Mouse (Mus musculus) CH12.LX (cell line): ENCODE data around the gene Catsper2. TPM values are rescaled to one million over a fixed set of nuclear protein-coding genes. Genes with fewer than 3 reads are reported as not detected.
A peak's percentile ranks its signal among the peaks of the same experiment; 100 is the strongest.

Experiments used
- DNase-seq: peaks from one replicate; pipeline ENCODE4 v3.0.0-alpha.2; 2013; ENCODE audit errors: extremely low read depth
- H3K27ac ChIP-seq: 2 replicates; pipeline ENCODE4 v1.5.1; 2012; ENCODE audit warnings: low read depth, mild to moderate bottlenecking, control low read depth, moderate library complexity; ENCODE audit not compliant: insufficient read depth
- H3K27me3 ChIP-seq: replicated peaks from 2 replicates; pipeline ENCODE3; 2012; ENCODE audit warnings: inconsistent platforms
- H3K36me3 ChIP-seq, 2 experiments: replicated peaks in 1 of 2; 2 replicates each; pipeline versions ENCODE3 to v1.6.1; 2012; ENCODE audit warnings: inconsistent platforms in 1 of 2, low read length in 1 of 2, mild to moderate bottlenecking in 1 of 2, mixed read lengths in 1 of 2, moderate library complexity in 1 of 2; ENCODE audit not compliant: control insufficient read depth in 1 of 2, insufficient read depth in 1 of 2
- H3K4me1 ChIP-seq, 2 experiments: 2 replicates each; pipeline ENCODE4 v1.6.1; 2012; ENCODE audit warnings: inconsistent platforms in 1 of 2, moderate library complexity in 1 of 2; ENCODE audit not compliant: insufficient read depth in 2 of 2, control insufficient read depth in 1 of 2
- H3K4me2 ChIP-seq: 2 replicates; pipeline ENCODE4 v1.6.1; 2012; ENCODE audit warnings: low read depth, mild to moderate bottlenecking, control low read depth; ENCODE audit not compliant: poor library complexity, insufficient read depth, severe bottlenecking
- H3K4me3 ChIP-seq, 3 experiments: fragments of 150-350 bp in 1 of 3; sonication (generic) in 1 of 3; replicated peaks in 1 of 3; 2 replicates each; pipeline versions ENCODE3 to v1.5.1; 2011 to 2012; ENCODE audit warnings: low read depth in 2 of 3, low read length in 2 of 3, mild to moderate bottlenecking in 2 of 3, moderate library complexity in 2 of 3, control low read depth in 1 of 3, improper control_type of control experiment in 1 of 3, inconsistent platforms in 1 of 3, mixed read lengths in 1 of 3; ENCODE audit not compliant: poor library complexity in 1 of 3
- H3K79me2 ChIP-seq: replicated peaks from 2 replicates; pipeline ENCODE4 v1.6.1; 2012; ENCODE audit warnings: mild to moderate bottlenecking, moderate library complexity; ENCODE audit not compliant: control insufficient read depth, poor library complexity, insufficient read depth, severe bottlenecking; ENCODE audit errors: extremely low read depth
- H3K9ac ChIP-seq: 2 replicates; pipeline ENCODE4 v1.6.1; 2012; ENCODE audit warnings: low read depth, mild to moderate bottlenecking, control low read depth, moderate library complexity; ENCODE audit not compliant: insufficient read depth
- H3K9me3 ChIP-seq: replicated peaks from 2 replicates; pipeline ENCODE3; 2012; ENCODE audit warnings: low read length, inconsistent platforms, mixed read lengths
- ELF1 ChIP-seq: IDR thresholded peaks from 2 replicates; pipeline ENCODE4 v1.6.1; 2014; ENCODE audit warnings: low read depth, mild to moderate bottlenecking, inconsistent platforms, low read length, improper control_type of control experiment
- ETS1 ChIP-seq: conservative IDR thresholded peaks from 2 replicates; pipeline ENCODE4 v1.6.1; 2012; ENCODE audit warnings: low read depth, mild to moderate bottlenecking, inconsistent platforms, low read length, improper control_type of control experiment, moderate library complexity
- HCFC1 ChIP-seq: IDR thresholded peaks from 2 replicates; pipeline ENCODE4 v1.6.1; 2012; ENCODE audit warnings: low read depth, mild to moderate bottlenecking, inconsistent platforms, low read length, improper control_type of control experiment
- MAFK ChIP-seq: IDR thresholded peaks from 2 replicates; pipeline ENCODE4 v1.6.1; 2011; ENCODE audit warnings: low read length, improper control_type of control experiment; ENCODE audit not compliant: insufficient replicate concordance
- MAX ChIP-seq: IDR thresholded peaks from 2 replicates; pipeline ENCODE4 v1.6.1; 2011; ENCODE audit warnings: low read length, improper control_type of control experiment
- MAZ ChIP-seq: IDR thresholded peaks from 2 replicates; pipeline ENCODE4 v1.6.1; 2012; ENCODE audit warnings: low read depth, mild to moderate bottlenecking, inconsistent platforms, low read length, improper control_type of control experiment, moderate library complexity
- MYC ChIP-seq: IDR thresholded peaks from 2 replicates; pipeline ENCODE4 v1.6.1; 2011; ENCODE audit warnings: low read depth, mild to moderate bottlenecking, improper control_type of control experiment, low read length
- PAX5 ChIP-seq: IDR thresholded peaks from 2 replicates; pipeline ENCODE4 v1.6.1; 2012; ENCODE audit warnings: low read length, inconsistent platforms, mixed read lengths
- POLR2A ChIP-seq: IDR thresholded peaks from 2 replicates; pipeline ENCODE4 v1.6.1; 2011; ENCODE audit warnings: low read depth, mild to moderate bottlenecking, improper control_type of control experiment, low read length
- RAD21 ChIP-seq: IDR thresholded peaks from 2 replicates; pipeline ENCODE4 v1.6.1; 2011; ENCODE audit warnings: low read depth, mild to moderate bottlenecking, low read length, improper control_type of control experiment, moderate library complexity
- RCOR1 ChIP-seq: conservative IDR thresholded peaks from 2 replicates; pipeline ENCODE4 v1.6.1; 2012; ENCODE audit warnings: low read depth, mild to moderate bottlenecking, inconsistent platforms, low read length, improper control_type of control experiment
- SIN3A ChIP-seq: IDR thresholded peaks from 2 replicates; pipeline ENCODE4 v1.6.1; 2012; ENCODE audit warnings: low read length, improper control_type of control experiment, inconsistent platforms
- SMC3 ChIP-seq: IDR thresholded peaks from 2 replicates; pipeline ENCODE4 v1.6.1; 2011; ENCODE audit warnings: low read depth, low read length, improper control_type of control experiment
- ZKSCAN1 ChIP-seq: IDR thresholded peaks from 2 replicates; pipeline ENCODE4 v1.6.1; 2012; ENCODE audit warnings: low read depth, inconsistent platforms, low read length, improper control_type of control experiment, borderline replicate concordance
- ZNF384 ChIP-seq: IDR thresholded peaks from 2 replicates; pipeline ENCODE4 v1.6.1; 2012; ENCODE audit warnings: low read depth, low read length, improper control_type of control experiment, inconsistent platforms
- dilution Hi-C: fragments of 300-500 bp; cut with MboI; formaldehyde crosslinking; loops from 2 replicates; pipeline ENCODE4 v1.14.3; 2020; ENCODE audit warnings: low sequenced_read_pairs; ENCODE audit not compliant: extremely low pct_unique_long_range_greater_than_20kb, extremely low pct_ligation_motif_present
- in situ Hi-C: fragments of 300-500 bp; cut with MboI; formaldehyde crosslinking; loops from 3 replicates; pipeline ENCODE4 v1.14.3; 2019; ENCODE audit warnings: low sequenced_read_pairs, low pct_ligation_motif_present, low pct_unique_long_range_greater_than_20kb, mixed read lengths
- polyA plus RNA-seq: library from polyadenylated mRNA; unstranded; fragments of >175 nt; gene quantifications from 2 replicates; pipeline ENCODE4 v1.2.1, GENCODE M21; 2012; ENCODE audit warnings: low read depth; ENCODE audit not compliant: insufficient read length
- total RNA-seq, 2 experiments: library from RNA; depleted of rRNA; stranded (reverse); fragments of 300-350 nt in 1 of 2; fragments of >200 nt in 1 of 2; gene quantifications; 2 replicates each; pipeline ENCODE4 v1.2.3; 2012 to 2014

Gene Catsper2
- total and polyA plus RNA-seq, 3 experiments, result 0.89 to 2.2 (median 1.8) TPM

- no peak for TF ChIP-seq PAX5
- no peak for TF ChIP-seq RCOR1
- no peak for TF ChIP-seq ZNF384
- TF ChIP-seq ELF1, result peak; percentile 87
- TF ChIP-seq ZKSCAN1, result no peak
- no peak for TF ChIP-seq MAZ
- peak; percentile 94 for TF ChIP-seq POLR2A
- TF ChIP-seq MAX, result peak; percentile 89
- peak; percentile 89 for TF ChIP-seq MYC
- TF ChIP-seq SMC3, result no peak
- peak; percentile 81 for TF ChIP-seq SIN3A
Observed at GRCm38 (mm10) chr2:121456692-121457642, 43.4 kb upstream of the Catsper2 start, which contains the start of gene Serinc4 (continued).

GRCm38 (mm10) chr2:121455534-121455933 is 41.9 kb upstream of the Catsper2 start:
- Histone ChIP-seq H3K27me3 (no peaks in the 10 kb centered on the region), H3K9me3 (no peaks in the 10 kb centered on the region), H3K4me1 (peaks cover under 1 to 29% of the 10 kb centered on the region in 2 experiments), H3K9ac (no peak overlapping the region), H3K27ac (no peak overlapping the region), H3K36me3 (peaks cover 12 to 56% of the 10 kb centered on the region in 2 experiments), H3K4me2 (no peak overlapping the region), H3K79me2 (peaks cover 2% of the 10 kb centered on the region; the same call in 1 of the 2 replicates), H3K4me3 (no peak overlapping the region)
- dilution Hi-C loops (no loop called here), in situ Hi-C loops (no loop called here)
- no peak for TF ChIP-seq RCOR1
- DNase-seq, result no peak

DNA sequence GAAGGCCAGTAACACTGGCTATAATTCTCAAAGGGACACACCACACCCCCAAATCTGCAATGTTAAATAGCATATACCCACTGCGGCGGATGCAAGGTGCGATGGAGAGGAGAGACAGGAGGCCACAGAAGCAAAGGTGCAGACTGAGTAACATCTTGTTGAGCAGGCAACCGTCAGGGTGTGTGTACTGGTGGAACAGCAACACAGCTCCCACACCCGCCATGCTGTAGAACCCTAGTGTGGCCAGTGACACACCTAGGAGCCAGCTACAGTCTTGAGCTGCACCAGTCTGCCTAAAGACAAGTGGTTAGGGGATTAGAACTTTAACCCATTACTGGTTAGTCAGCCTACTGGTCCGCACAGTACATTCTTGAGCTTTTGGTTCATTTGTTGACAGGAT is 40.3 kb upstream of the Catsper2 start:
- peaks cover 9 to 47% of the 10 kb centered on the region in 2 experiments for H3K36me3 ChIP-seq
- H3K79me2 ChIP-seq, result peaks cover 10% of the 10 kb centered on the region
- no peak overlapping the region for H3K9ac ChIP-seq
- no peak for DNase-seq
- H3K9me3 ChIP-seq, result no peaks in the 10 kb centered on the region
- no peak overlapping the region for H3K4me3 ChIP-seq
- no peak overlapping the region for H3K4me2 ChIP-seq
- dilution Hi-C loops (no loop called here), in situ Hi-C loops (no loop called here)
- H3K27me3 ChIP-seq, result no peaks in the 10 kb centered on the region
- H3K4me1 ChIP-seq, result peaks cover 5 to 36% of the 10 kb centered on the region in 2 experiments
- no peak overlapping the region for H3K27ac ChIP-seq
- TF ChIP-seq MAX (no peak), ZNF384 (no peak), HCFC1 (no peak), SIN3A (no peak), RAD21 (no peak), ETS1 (no peak), MAFK (no peak)
